Mouse (Mus musculus): ENCODE measurements at regions not wholly inside any gene's neighbourhood (a gene's known extent, or its start where the extent isn't known, plus 50 kb on each side); places are given as distances from the start of the nearest gene placed in this dataset.
"Not testable (repeated sequence)": the region's sequence is repeated elsewhere in the genome, so short reads cannot be mapped to it uniquely, and the experiment has no call there.

GRCm38 (mm10) chrX:135112109-135112508, 65.3 kb downstream of the Gm15023 start:
- TF ChIP-seq CTCF (IDR thresholded peaks at IDR 0.05): peak; percentile 33
- H3K27ac ChIP-seq; H3K4me3 ChIP-seq; intact Hi-C loops (cut with DNase I): not testable (repeated sequence)
- peak in 1 of 2 experiments; percentile 26 for DNase-seq (ENCODE audit: extremely low spot score in 1 of 2, low spot score in 2 of 2)

DNA sequence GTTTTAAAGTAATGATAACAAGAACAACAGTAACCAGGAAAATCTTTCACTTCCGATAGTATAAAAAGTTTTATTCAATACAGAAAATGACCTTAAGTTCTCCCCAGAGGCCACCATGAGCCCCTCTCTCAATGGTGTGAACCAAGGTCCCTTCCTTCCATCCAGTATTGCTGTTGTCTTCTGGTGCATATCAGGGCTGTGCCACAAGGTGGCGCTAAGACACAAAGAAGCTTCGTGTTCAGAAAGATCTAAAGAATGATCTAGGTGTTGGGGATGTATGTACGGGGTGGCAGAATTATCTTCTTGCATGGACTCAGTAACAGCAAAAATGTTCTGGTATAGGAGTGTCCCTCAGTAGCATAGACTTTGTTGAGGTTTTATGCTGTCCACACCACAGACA, 66.6 kb downstream of the Gm15023 start:
- H3K4me3 ChIP-seq; H3K27ac ChIP-seq; intact Hi-C loops (cut with DNase I): not testable (repeated sequence)
- peak; percentile 41 for TF ChIP-seq CTCF (IDR thresholded peaks at IDR 0.05)
- peak in 1 of 2 experiments; percentile 14 for DNase-seq (ENCODE audit: extremely low spot score in 1 of 2, low spot score in 2 of 2)

DNA sequence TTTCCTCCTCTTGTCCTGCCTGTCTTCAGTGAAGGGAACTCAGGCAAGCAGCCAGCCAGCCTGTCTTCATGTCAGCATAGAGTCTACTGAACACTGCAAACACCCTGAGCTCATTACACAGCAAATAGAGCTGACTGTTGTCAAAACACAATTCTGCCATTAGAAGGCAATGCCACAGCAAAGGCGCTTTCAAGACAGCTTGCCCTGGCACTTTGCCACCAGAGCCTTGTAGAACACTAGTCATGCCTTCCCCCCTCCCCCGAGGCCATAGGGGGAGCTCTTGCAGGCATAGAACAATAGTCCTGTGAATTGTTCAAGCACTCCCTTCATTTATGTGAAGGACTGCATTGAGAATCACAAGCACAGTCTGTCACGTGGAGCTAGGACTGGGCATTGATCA, 75.8 kb downstream of the Gm15023 start:
- H3K4me3 ChIP-seq: no peak overlapping the region
- no peak overlapping the region for H3K27ac ChIP-seq
- peak in 1 of 2 experiments; percentile 9 for DNase-seq (ENCODE audit: extremely low spot score in 1 of 2, low spot score in 2 of 2)
- no peak for TF ChIP-seq CTCF (IDR thresholded peaks at IDR 0.05)
- intact Hi-C loops (cut with DNase I): no loop called here

DNA sequence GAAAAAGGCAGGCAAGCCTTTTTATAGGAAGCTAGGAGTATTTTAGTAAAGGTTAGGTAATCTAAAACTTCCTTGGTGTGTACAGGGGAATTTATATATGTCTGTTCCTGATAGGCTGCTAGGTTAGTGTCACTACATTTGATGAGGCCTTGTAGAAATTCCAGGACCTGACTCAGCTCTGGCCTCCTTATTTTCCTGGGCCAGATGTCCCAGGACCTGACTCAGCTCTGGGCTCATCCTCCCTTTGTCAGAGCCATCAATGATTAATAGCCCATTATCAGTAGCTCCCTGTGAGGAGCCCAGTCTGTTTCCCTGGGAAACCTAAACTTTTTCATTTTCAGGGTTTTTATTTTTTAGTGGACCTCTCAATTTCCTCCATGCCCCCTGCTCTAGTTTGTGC, 79.3 kb downstream of the Gm15023 start:
- Histone ChIP-seq H3K4me3 (no peak overlapping the region), H3K27ac (no peak overlapping the region)
- no peak for TF ChIP-seq CTCF (IDR thresholded peaks at IDR 0.05)
- intact Hi-C loops (cut with DNase I): no loop called here
- no peak for DNase-seq (ENCODE audit: extremely low spot score in 1 of 2, low spot score in 2 of 2)

DNA sequence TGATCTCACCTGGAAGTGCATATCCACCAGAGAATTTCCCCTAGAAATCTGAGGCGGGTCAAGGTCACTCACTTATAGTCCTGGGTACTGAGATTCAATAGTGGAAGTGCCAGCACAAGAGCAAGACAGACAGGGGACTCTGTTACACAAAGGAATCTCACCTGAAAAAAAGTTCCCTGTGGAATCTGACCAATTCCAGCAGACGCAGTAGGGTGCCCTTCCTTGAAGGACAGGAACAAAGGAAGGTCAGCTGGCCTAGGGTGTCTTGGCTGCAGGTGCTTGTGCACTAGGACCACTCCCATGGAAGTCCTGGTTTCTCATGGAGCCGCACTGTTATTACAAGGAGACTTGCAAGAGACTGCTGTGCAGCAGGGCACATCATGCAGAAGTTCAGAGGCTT, 81.2 kb downstream of the Gm15023 start:
- intact Hi-C loops (cut with DNase I): no loop called here
- no peak for DNase-seq (ENCODE audit: extremely low spot score in 1 of 2, low spot score in 2 of 2)
- no peak overlapping the region for H3K4me3 ChIP-seq
- TF ChIP-seq CTCF (IDR thresholded peaks at IDR 0.05): no peak
- H3K27ac ChIP-seq: no peak overlapping the region

DNA sequence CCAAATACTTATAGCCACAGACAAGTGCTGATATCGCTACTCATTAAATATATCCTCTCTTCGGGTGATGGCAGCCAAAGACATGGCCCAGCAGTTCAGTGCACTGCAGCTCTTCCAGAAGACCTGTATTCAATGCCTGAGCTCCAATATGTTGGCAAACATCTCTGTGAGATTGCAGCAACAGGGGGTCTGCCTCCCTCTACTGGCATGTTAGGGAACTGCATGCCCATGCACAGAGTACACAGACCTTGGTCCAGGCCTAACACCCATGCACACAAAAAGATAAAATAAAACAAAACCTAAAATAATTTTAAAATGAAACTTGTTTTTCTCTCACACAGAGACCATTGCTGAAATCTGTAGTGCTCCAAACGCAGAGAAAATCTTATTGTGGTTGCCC, 82.1 kb upstream of the Zmat1 start:
- peak; percentile 45 to 62 for DNase-seq (ENCODE audit: extremely low spot score in 1 of 2, low spot score in 2 of 2)
- H3K4me3 ChIP-seq; intact Hi-C loops (cut with DNase I); H3K27ac ChIP-seq: not testable (repeated sequence)
- TF ChIP-seq CTCF (IDR thresholded peaks at IDR 0.05): peak; percentile 58

- not testable (repeated sequence) for H3K4me3 ChIP-seq; H3K27ac ChIP-seq; DNase-seq (ENCODE audit: extremely low spot score in 1 of 2, low spot score in 2 of 2)
- intact Hi-C loops (cut with DNase I): loop anchor here (1.0 kb wide), 1 partner anchor 486 kb away; no protein-coding TSS in a partner anchor
Measured at GRCm38 (mm10) chrX:135087068-135087579, 78.1 kb upstream of the Zmat1 start.

- H3K27ac ChIP-seq; H3K4me3 ChIP-seq; intact Hi-C loops (cut with DNase I); DNase-seq (ENCODE audit: extremely low spot score in 1 of 2, low spot score in 2 of 2): not testable (repeated sequence)
Measured at GRCm38 (mm10) chrX:135086564-135086963, 77.6 kb upstream of the Zmat1 start.

- H3K4me3 ChIP-seq; intact Hi-C loops (cut with DNase I); DNase-seq (ENCODE audit: extremely low spot score in 1 of 2, low spot score in 2 of 2): not testable (repeated sequence)
Measured at GRCm38 (mm10) chrX:135085770-135086553, 77.0 kb upstream of the Zmat1 start.

DNA sequence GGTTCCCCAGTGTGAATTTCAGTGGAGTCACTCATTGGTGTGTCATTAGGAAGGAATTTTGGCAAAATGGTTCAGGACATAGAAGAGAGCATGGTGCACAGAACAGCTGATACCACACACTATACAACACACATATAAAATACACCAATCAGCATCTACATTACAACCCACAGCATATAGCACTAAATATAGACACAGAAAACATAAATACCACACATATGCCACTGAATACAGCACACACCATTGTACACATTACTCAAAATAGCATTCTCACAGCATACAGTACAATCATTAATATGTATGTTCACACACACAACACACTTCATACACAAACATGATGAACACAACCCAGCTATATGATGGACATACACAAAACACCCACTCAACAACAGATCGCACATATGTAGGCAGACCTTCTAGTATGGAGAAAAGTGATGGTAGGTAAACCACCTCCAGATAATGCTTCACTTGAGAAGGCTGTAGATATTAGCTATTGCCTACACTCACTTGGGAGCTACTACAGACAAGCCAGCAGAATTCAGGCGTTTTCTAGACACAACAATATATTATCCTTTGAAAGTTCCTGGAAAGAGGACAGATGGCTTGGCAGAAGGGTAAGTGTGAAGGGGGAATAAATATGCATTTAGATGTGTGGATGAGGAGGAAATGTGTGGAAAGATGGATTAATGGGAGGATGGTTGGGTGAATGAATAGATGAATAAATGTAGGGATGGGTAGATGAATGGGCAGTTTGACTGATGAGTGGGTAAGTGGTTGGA, 71.6 kb upstream of the Zmat1 start:
- intact Hi-C loops (cut with DNase I): loop anchor here (5.0 kb wide), 1 partner anchor 43 kb away; no protein-coding TSS in a partner anchor
- H3K4me3 ChIP-seq: no peak overlapping the region
- TF ChIP-seq CTCF (IDR thresholded peaks at IDR 0.05): no peak
- H3K27ac ChIP-seq: no peak overlapping the region
- DNase-seq (ENCODE audit: extremely low spot score in 1 of 2, low spot score in 2 of 2): no peak

More at GRCm38 (mm10) chrX:135085770-135086553, 77.0 kb upstream of the Zmat1 start:
- H3K27ac ChIP-seq: not testable (repeated sequence)

GRCm38 (mm10) chrX:135079388-135079787, 70.4 kb upstream of the Zmat1 start:
- no peak for TF ChIP-seq CTCF (IDR thresholded peaks at IDR 0.05)
- Histone ChIP-seq H3K4me3 (no peak overlapping the region), H3K27ac (no peak overlapping the region)
- DNase-seq (ENCODE audit: extremely low spot score in 1 of 2, low spot score in 2 of 2): no peak
- intact Hi-C loops (cut with DNase I): no loop called here

DNA sequence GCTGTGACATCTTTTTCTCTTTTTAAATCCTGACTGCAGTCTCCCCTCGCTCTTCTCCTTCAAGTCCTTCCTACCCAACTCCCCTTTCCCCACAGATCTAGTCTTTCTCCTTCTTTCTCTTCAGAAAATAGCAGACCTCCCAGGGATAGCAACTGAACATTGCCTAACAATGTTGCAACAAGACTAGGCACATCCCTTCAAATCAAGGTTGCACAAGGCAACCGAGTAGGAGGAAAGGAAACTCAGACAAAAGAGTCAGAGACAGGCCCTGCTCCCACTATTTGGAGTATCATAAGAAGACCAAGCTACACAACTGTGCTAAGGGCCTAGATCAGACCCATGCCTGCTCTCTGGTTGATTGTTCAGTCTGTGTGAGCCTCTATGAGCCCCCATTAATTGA, 66.9 kb upstream of the Zmat1 start:
- no peak for TF ChIP-seq CTCF (IDR thresholded peaks at IDR 0.05)
- intact Hi-C loops (cut with DNase I): no loop called here
- DNase-seq (ENCODE audit: extremely low spot score in 1 of 2, low spot score in 2 of 2): no peak
- no peak overlapping the region for H3K27ac ChIP-seq
- no peak overlapping the region for H3K4me3 ChIP-seq
